Mouse (Mus musculus): ENCODE measurements around the gene Grm7. TPM values are rescaled to one million over a fixed set of nuclear protein-coding genes. Genes with fewer than 3 reads are reported as not detected.

The Grm7 gene
- 0.57 and 0.58 TPM in 2 replicates for polyA plus RNA-seq (2015; fragmentation: Nextera tagmentation; extraction: Ambion mirVana)

- H3K4me1 ChIP-seq (replicated peaks), result peaks cover 6% of the 10 kb centered on the region; the same call in 1 of the 2 replicates
- H3K27me3 ChIP-seq, result peaks cover 50% of the 10 kb centered on the region
- H3K36me3 ChIP-seq, result no peaks in the 10 kb centered on the region
- no peak within 1 kb of the TSS for H3K27ac ChIP-seq
- 2% methylated on average over 65 of the region's 65 CpGs for WGBS
- H3K9ac ChIP-seq, result no peak within 1 kb of the TSS
- H3K4me3 ChIP-seq, result peak within 1 kb of the TSS; percentile 42
- no peaks in the 10 kb centered on the region for H3K9me3 ChIP-seq (replicated peaks)
- peak within 1 kb of the TSS; percentile 67 for H3K4me2 ChIP-seq
- peak; percentile 47; the same call in 1 of the 2 replicates for ATAC-seq (replicated peaks; ENCODE audit: insufficient number of reproducible peaks, insufficient read depth, low FRiP score, low read depth)
Measured at GRCm38 (mm10) chr6:110645411-110646361, at the start of gene Grm7. Gene Grm7, plus strand, starts transcription at chr6:110645581.

- peak overlapping the region; percentile 42 for H3K4me3 ChIP-seq
- 5% methylated on average over 7 of the region's 7 CpGs for WGBS
- peaks cover 50% of the 10 kb centered on the region for H3K27me3 ChIP-seq
- H3K9ac ChIP-seq, result no peak overlapping the region
- H3K9me3 ChIP-seq (replicated peaks), result no peaks in the 10 kb centered on the region
- peaks cover 6% of the 10 kb centered on the region; the same call in 1 of the 2 replicates for H3K4me1 ChIP-seq (replicated peaks)
- H3K36me3 ChIP-seq, result no peaks in the 10 kb centered on the region
- no peak for ATAC-seq (replicated peaks; ENCODE audit: insufficient number of reproducible peaks, insufficient read depth, low FRiP score, low read depth)
- H3K4me2 ChIP-seq, result peak overlapping the region; percentile 67
- no peak overlapping the region for H3K27ac ChIP-seq
Measured at GRCm38 (mm10) chr6:110645041-110645410, 355 bp upstream of the Grm7 start.

- ATAC-seq (replicated peaks; ENCODE audit: insufficient number of reproducible peaks, insufficient read depth, low FRiP score, low read depth), result no peak
- Histone ChIP-seq H3K4me2 (peak overlapping the region; percentile 67; the same call in 1 of the 2 replicates), H3K4me3 (no peak overlapping the region), H3K36me3 (no peaks in the 10 kb centered on the region), H3K9me3 (replicated peaks) (no peaks in the 10 kb centered on the region), H3K4me1 (replicated peaks) (peaks cover 6% of the 10 kb centered on the region; the same call in 1 of the 2 replicates), H3K27ac (no peak overlapping the region), H3K9ac (no peak overlapping the region), H3K27me3 (peaks cover 50% of the 10 kb centered on the region)
- WGBS, result 3% methylated on average over 12 of the region's 12 CpGs
Measured at GRCm38 (mm10) chr6:110646901-110647300, 1.5 kb downstream of the Grm7 start.

- peaks cover 6% of the 10 kb centered on the region; the same call in 1 of the 2 replicates for H3K4me1 ChIP-seq (replicated peaks)
- H3K9ac ChIP-seq, result no peak overlapping the region
- 64% methylated on average over 1 of the region's 1 CpGs for WGBS
- H3K4me3 ChIP-seq, result no peak overlapping the region
- no peaks in the 10 kb centered on the region for H3K9me3 ChIP-seq (replicated peaks)
- no peak for ATAC-seq (replicated peaks; ENCODE audit: insufficient number of reproducible peaks, insufficient read depth, low FRiP score, low read depth)
- no peak overlapping the region for H3K27ac ChIP-seq
- peaks cover 45% of the 10 kb centered on the region for H3K27me3 ChIP-seq
- H3K36me3 ChIP-seq, result no peaks in the 10 kb centered on the region
- no peak overlapping the region for H3K4me2 ChIP-seq
Measured at GRCm38 (mm10) chr6:110649227-110649626, 3.8 kb downstream of the Grm7 start.

GRCm38 (mm10) chr6:110653361-110654001, 8.1 kb downstream of the Grm7 start:
- no peak overlapping the region for H3K27ac ChIP-seq
- H3K9me3 ChIP-seq (replicated peaks), result no peaks in the 10 kb centered on the region
- no peak overlapping the region for H3K9ac ChIP-seq
- peaks cover 4% of the 10 kb centered on the region for H3K27me3 ChIP-seq
- no peaks in the 10 kb centered on the region for H3K4me1 ChIP-seq (replicated peaks)
- 65% methylated on average over 5 of the region's 5 CpGs for WGBS
- no peak overlapping the region for H3K4me3 ChIP-seq
- no peak overlapping the region for H3K4me2 ChIP-seq
- no peaks in the 10 kb centered on the region for H3K36me3 ChIP-seq
- no peak for ATAC-seq (replicated peaks; ENCODE audit: insufficient number of reproducible peaks, insufficient read depth, low FRiP score, low read depth)

GRCm38 (mm10) chr6:110664436-110664835, 19.1 kb downstream of the Grm7 start:
- no peak overlapping the region for H3K4me3 ChIP-seq
- no peak overlapping the region for H3K4me2 ChIP-seq
- no peak overlapping the region for H3K9ac ChIP-seq
- no peak overlapping the region for H3K27ac ChIP-seq
- H3K4me1 ChIP-seq (replicated peaks), result no peaks in the 10 kb centered on the region
- H3K9me3 ChIP-seq (replicated peaks), result no peaks in the 10 kb centered on the region
- no peak for ATAC-seq (replicated peaks; ENCODE audit: insufficient number of reproducible peaks, insufficient read depth, low FRiP score, low read depth)
- 96% methylated on average over 1 of the region's 1 CpGs for WGBS
- no peaks in the 10 kb centered on the region for H3K27me3 ChIP-seq
- H3K36me3 ChIP-seq, result no peaks in the 10 kb centered on the region

GRCm38 (mm10) chr6:110668447-110668846, 23.1 kb downstream of the Grm7 start:
- no peak overlapping the region for H3K27ac ChIP-seq
- no peaks in the 10 kb centered on the region for H3K9me3 ChIP-seq (replicated peaks)
- WGBS, result 59% methylated on average over 5 of the region's 5 CpGs
- no peak overlapping the region for H3K4me3 ChIP-seq
- no peak overlapping the region for H3K4me2 ChIP-seq
- ATAC-seq (replicated peaks; ENCODE audit: insufficient number of reproducible peaks, insufficient read depth, low FRiP score, low read depth), result no peak
- no peaks in the 10 kb centered on the region for H3K36me3 ChIP-seq
- no peaks in the 10 kb centered on the region for H3K27me3 ChIP-seq
- no peaks in the 10 kb centered on the region for H3K4me1 ChIP-seq (replicated peaks)
- no peak overlapping the region for H3K9ac ChIP-seq

GRCm38 (mm10) chr6:110690954-110691353, 45.6 kb downstream of the Grm7 start:
- no peak overlapping the region for H3K9ac ChIP-seq
- ATAC-seq (replicated peaks; ENCODE audit: insufficient number of reproducible peaks, insufficient read depth, low FRiP score, low read depth), result no peak
- no peak overlapping the region for H3K4me3 ChIP-seq
- no peak overlapping the region for H3K4me2 ChIP-seq
- H3K36me3 ChIP-seq, result no peaks in the 10 kb centered on the region
- WGBS, result 61% methylated on average over 1 of the region's 1 CpGs
- no peak overlapping the region for H3K27ac ChIP-seq
- no peaks in the 10 kb centered on the region for H3K27me3 ChIP-seq
- H3K4me1 ChIP-seq (replicated peaks), result no peaks in the 10 kb centered on the region
- H3K9me3 ChIP-seq (replicated peaks), result no peaks in the 10 kb centered on the region

GRCm38 (mm10) chr6:110709763-110710162, 64.4 kb downstream of the Grm7 start:
- ATAC-seq (replicated peaks; ENCODE audit: insufficient number of reproducible peaks, insufficient read depth, low FRiP score, low read depth), result no peak
- Histone ChIP-seq H3K4me1 (replicated peaks) (no peaks in the 10 kb centered on the region), H3K4me3 (no peak overlapping the region), H3K27me3 (no peaks in the 10 kb centered on the region), H3K27ac (no peak overlapping the region), H3K9ac (no peak overlapping the region), H3K9me3 (replicated peaks) (no peaks in the 10 kb centered on the region), H3K4me2 (no peak overlapping the region), H3K36me3 (no peaks in the 10 kb centered on the region)
- WGBS, result 64% methylated on average over 5 of the region's 5 CpGs

- Histone ChIP-seq H3K27me3 (no peaks in the 10 kb centered on the region), H3K9ac (no peak overlapping the region), H3K4me3 (no peak overlapping the region), H3K9me3 (replicated peaks) (no peaks in the 10 kb centered on the region), H3K27ac (no peak overlapping the region), H3K36me3 (no peaks in the 10 kb centered on the region), H3K4me1 (replicated peaks) (no peaks in the 10 kb centered on the region), H3K4me2 (no peak overlapping the region)
- WGBS, result 80% methylated on average over 3 of the region's 3 CpGs
- no peak for ATAC-seq (replicated peaks; ENCODE audit: insufficient number of reproducible peaks, insufficient read depth, low FRiP score, low read depth)
Measured at GRCm38 (mm10) chr6:110714943-110715342, 69.6 kb downstream of the Grm7 start.

GRCm38 (mm10) chr6:110723371-110723770, 78.0 kb downstream of the Grm7 start:
- Histone ChIP-seq H3K36me3 (no peaks in the 10 kb centered on the region), H3K4me3 (no peak overlapping the region), H3K9ac (no peak overlapping the region), H3K27ac (no peak overlapping the region), H3K9me3 (replicated peaks) (no peaks in the 10 kb centered on the region), H3K27me3 (no peaks in the 10 kb centered on the region), H3K4me2 (no peak overlapping the region), H3K4me1 (replicated peaks) (no peaks in the 10 kb centered on the region)
- WGBS, result 77% methylated on average over 4 of the region's 4 CpGs
- no peak for ATAC-seq (replicated peaks; ENCODE audit: insufficient number of reproducible peaks, insufficient read depth, low FRiP score, low read depth)

All from heart, embryonic 15.5 days (tissue).